Mouse (Mus musculus): ENCODE measurements around the gene Vps29.

Gene Vps29

GRCm38 (mm10) chr5:122400628-122401302 lies 46.6 kb downstream of the Vps29 start:
- WGBS = 35% methylated on average over 18 of the region's 18 CpGs

- 21% methylated on average over 8 of the region's 8 CpGs for WGBS
These were observed 47.1 kb downstream of the Vps29 start for GRCm38 (mm10) chr5:122401303-122401640.

GRCm38 (mm10) chr5:122402160-122402559 lies 48.0 kb downstream of the Vps29 start:
- 51% methylated on average over 13 of the region's 13 CpGs for WGBS

- 41% methylated on average over 5 of the region's 5 CpGs for WGBS
These were observed 48.6 kb downstream of the Vps29 start for GRCm38 (mm10) chr5:122402772-122403171.

GRCm38 (mm10) chr5:122403362-122403761 lies 49.2 kb downstream of the Vps29 start:
- WGBS = 92% methylated on average over 12 of the region's 12 CpGs

GRCm38 (mm10) chr5:122405537-122405936 lies 51.4 kb downstream of the Vps29 start:
- WGBS = 83% methylated on average over 10 of the region's 10 CpGs

GRCm38 (mm10) chr5:122409692-122410645 lies 55.8 kb downstream of the Vps29 start:
- WGBS = 89% methylated on average over 19 of the region's 19 CpGs

- WGBS = 85% methylated on average over 5 of the region's 5 CpGs
These were observed 57.7 kb downstream of the Vps29 start for GRCm38 (mm10) chr5:122411892-122412291.

- WGBS = 54% methylated on average over 6 of the region's 6 CpGs
These were observed 58.7 kb downstream of the Vps29 start for GRCm38 (mm10) chr5:122412826-122413225.

GRCm38 (mm10) chr5:122414351-122414750 lies 60.2 kb downstream of the Vps29 start:
- WGBS = 77% methylated on average over 5 of the region's 5 CpGs

All from cerebral cortex, adult 2 months (tissue).